Mouse (Mus musculus) left cerebral cortex, postnatal 4 days (tissue): ENCODE results near the gene Gm27029. TPM values are rescaled to one million over a fixed set of nuclear protein-coding genes. Genes with fewer than 3 reads are reported as not detected.

Source experiments
- microRNA-seq: library from miRNA; unstranded; fragments of <30 nt; microRNA quantifications from one replicate; pipeline ENCODE4 v1.2.0, GENCODE M21; 2022
- total RNA-seq, 2 experiments: library from RNA; stranded (reverse); gene quantifications; 2 replicates each; pipeline ENCODE4 v1.2.3; 2021

The Gm27029 gene
- total RNA-seq, 2 experiments from 2014 or later, result 4.5 to 6.5 TPM

Small RNA genes lying within 50 kb of the gene (microRNA-seq; reads per million reads assigned to microRNA genes)
- not detected for gene Mir6929

Other genes starting within 250 kb of the Gm27029 start
- gene Ccr10, start 249.4 kb downstream of the Gm27029 start, total RNA-seq, result not detected
- 10 to 100 TPM; 34.3 to 36.6 TPM for gene Ezh1, start 198.3 kb downstream of the Gm27029 start, total RNA-seq
- gene Ramp2, start 178.8 kb downstream of the Gm27029 start, total RNA-seq, result 10 to 100 TPM; 56.2 to 64.0 TPM
- gene Vps25, start 171.1 kb downstream of the Gm27029 start, total RNA-seq, result 10 to 100 TPM; 76.2 to 77.1 TPM
- gene Wnk4, start 164.2 kb downstream of the Gm27029 start, total RNA-seq, result 1 to 10 TPM; 5.4 to 6.2 TPM
- gene Cntd1, start 145.8 kb downstream of the Gm27029 start, total RNA-seq, result under 1 TPM; 0.30 to 0.68 TPM
- gene Coa3, start 145.7 kb downstream of the Gm27029 start, total RNA-seq, result 10 to 100 TPM; 80.2 to 87.2 TPM
- gene Becn1, start 122.5 kb downstream of the Gm27029 start, total RNA-seq, result 100 to 1,000 TPM; 141 to 144 TPM
- 100 to 1,000 TPM in 1 of 2 experiments, 10 to 100 TPM in 1; 95.9 to 109 TPM for gene Psme3, start 108.6 kb downstream of the Gm27029 start, total RNA-seq
- gene Aoc2, start 99.7 kb downstream of the Gm27029 start, total RNA-seq, result 1 to 10 TPM; 6.2 to 6.6 TPM
- 1 to 10 TPM; 1.4 to 1.8 TPM for gene Aoc3, start 94.2 kb downstream of the Gm27029 start, total RNA-seq
- gene G6pc, start 57.2 kb downstream of the Gm27029 start, total RNA-seq, result not detected
- 10 to 100 TPM; 50.3 to 52.5 TPM for gene Aarsd1, start 7.2 kb downstream of the Gm27029 start, total RNA-seq
- gene Rundc1, start 289 bp upstream of the Gm27029 start, total RNA-seq, result 10 to 100 TPM; 22.9 to 23.5 TPM
- gene Ptges3l, start 537 bp upstream of the Gm27029 start, total RNA-seq, result 1 to 10 TPM; 1.2 to 2.4 TPM
- 10 to 100 TPM; 68.9 to 71.3 TPM for gene Rpl27, start 17.5 kb upstream of the Gm27029 start, total RNA-seq
- 1 to 10 TPM in 1 of 2 experiments, under 1 TPM in 1; 0.84 to 1.4 TPM for gene Ifi35, start 23.6 kb upstream of the Gm27029 start, total RNA-seq
- gene Rnd2, start 40.2 kb upstream of the Gm27029 start, total RNA-seq, result 10 to 100 TPM; 70.3 to 72.3 TPM
- gene Vat1, start 41.4 kb upstream of the Gm27029 start, total RNA-seq, result 100 to 1,000 TPM; 107 to 112 TPM
- 1 to 10 TPM; 2.8 to 3.3 TPM for gene Brca1, start 127.2 kb upstream of the Gm27029 start, total RNA-seq
- 100 to 1,000 TPM; 109 to 157 TPM for gene Nbr1, start 127.4 kb upstream of the Gm27029 start, total RNA-seq
- gene Tmem106a, start 157.4 kb upstream of the Gm27029 start, total RNA-seq, result 1 to 10 TPM; 1.5 to 3.5 TPM
- not detected for gene Gm11634, start 174.5 kb upstream of the Gm27029 start, total RNA-seq
- 1 to 10 TPM; 4.5 to 4.7 TPM for gene Rdm1, start 202.4 kb upstream of the Gm27029 start, total RNA-seq
- gene Arl4d, start 240.7 kb upstream of the Gm27029 start, total RNA-seq, result 10 to 100 TPM; 23.3 to 26.5 TPM